Mouse (Mus musculus): Measurements from ENCODE around the gene Slc39a12. TPM values are rescaled to one million over a fixed set of nuclear protein-coding genes. Genes with fewer than 3 reads are reported as not detected.

The Slc39a12 gene
- polyA plus RNA-seq (2011; ENCODE audit: insufficient read length, low read depth, missing spikeins), result not detected in 2 replicates

- TF ChIP-seq POLR2A (IDR thresholded peaks at IDR 0.05; ENCODE audit: low read depth, low read length) (no peak), CTCF (IDR thresholded peaks at IDR 0.05; ENCODE audit: borderline replicate concordance, insufficient read depth, low read length) (no peak)
- Histone ChIP-seq H3K27ac (ENCODE audit: insufficient read depth, low read length) (no peak within 1 kb of the TSS), H3K4me1 (ENCODE audit: control insufficient read depth, insufficient read depth, low read length) (no peaks in the 10 kb centered on the region; the same call in 1 of the 2 replicates), H3K4me3 (ENCODE audit: insufficient read depth, low read length) (no peak within 1 kb of the TSS)
These were observed at the start of gene Slc39a12 for GRCm38 (mm10) chr2:14388162-14388561. Slc39a12 (plus strand) TSS chr2:14388316.

- H3K4me1 ChIP-seq (ENCODE audit: control insufficient read depth, insufficient read depth, low read length), result peaks cover 2% of the 10 kb centered on the region; the same call in 1 of the 2 replicates
- H3K27ac ChIP-seq (ENCODE audit: insufficient read depth, low read length), result peak overlapping the region; percentile 6; the same call in 1 of the 2 replicates
- no peak for TF ChIP-seq POLR2A (IDR thresholded peaks at IDR 0.05; ENCODE audit: low read depth, low read length)
- no peak for TF ChIP-seq CTCF (IDR thresholded peaks at IDR 0.05; ENCODE audit: borderline replicate concordance, insufficient read depth, low read length)
- no peak overlapping the region for H3K4me3 ChIP-seq (ENCODE audit: insufficient read depth, low read length)
These were observed 46.3 kb upstream of the Slc39a12 start for GRCm38 (mm10) chr2:14341652-14342308.

GRCm38 (mm10) chr2:14342309-14342839 lies 45.7 kb upstream of the Slc39a12 start:
- Histone ChIP-seq H3K27ac (ENCODE audit: insufficient read depth, low read length) (peak overlapping the region; percentile 6; the same call in 1 of the 2 replicates), H3K4me1 (ENCODE audit: control insufficient read depth, insufficient read depth, low read length) (peaks cover 2% of the 10 kb centered on the region; the same call in 1 of the 2 replicates), H3K4me3 (ENCODE audit: insufficient read depth, low read length) (no peak overlapping the region)
- TF ChIP-seq POLR2A (IDR thresholded peaks at IDR 0.05; ENCODE audit: low read depth, low read length) (no peak), CTCF (IDR thresholded peaks at IDR 0.05; ENCODE audit: borderline replicate concordance, insufficient read depth, low read length) (no peak)

GRCm38 (mm10) chr2:14388856-14389255 lies 740 bp downstream of the Slc39a12 start:
- no peaks in the 10 kb centered on the region; the same call in 1 of the 2 replicates for H3K4me1 ChIP-seq (ENCODE audit: control insufficient read depth, insufficient read depth, low read length)
- no peak overlapping the region for H3K4me3 ChIP-seq (ENCODE audit: insufficient read depth, low read length)
- no peak for TF ChIP-seq CTCF (IDR thresholded peaks at IDR 0.05; ENCODE audit: borderline replicate concordance, insufficient read depth, low read length)
- H3K27ac ChIP-seq (ENCODE audit: insufficient read depth, low read length), result no peak overlapping the region

GRCm38 (mm10) chr2:14390900-14391299 lies 2.8 kb downstream of the Slc39a12 start:
- no peaks in the 10 kb centered on the region; the same call in 1 of the 2 replicates for H3K4me1 ChIP-seq (ENCODE audit: control insufficient read depth, insufficient read depth, low read length)
- H3K4me3 ChIP-seq (ENCODE audit: insufficient read depth, low read length), result no peak overlapping the region
- H3K27ac ChIP-seq (ENCODE audit: insufficient read depth, low read length), result no peak overlapping the region
- no peak for TF ChIP-seq CTCF (IDR thresholded peaks at IDR 0.05; ENCODE audit: borderline replicate concordance, insufficient read depth, low read length)
- no peak for TF ChIP-seq POLR2A (IDR thresholded peaks at IDR 0.05; ENCODE audit: low read depth, low read length)

- H3K27ac ChIP-seq (ENCODE audit: insufficient read depth, low read length), result no peak overlapping the region
- no peak overlapping the region for H3K4me3 ChIP-seq (ENCODE audit: insufficient read depth, low read length)
- no peak for TF ChIP-seq POLR2A (IDR thresholded peaks at IDR 0.05; ENCODE audit: low read depth, low read length)
- no peak for TF ChIP-seq CTCF (IDR thresholded peaks at IDR 0.05; ENCODE audit: borderline replicate concordance, insufficient read depth, low read length)
- H3K4me1 ChIP-seq (ENCODE audit: control insufficient read depth, insufficient read depth, low read length), result no peaks in the 10 kb centered on the region
These were observed 14.9 kb downstream of the Slc39a12 start for GRCm38 (mm10) chr2:14403000-14403399.

DNA sequence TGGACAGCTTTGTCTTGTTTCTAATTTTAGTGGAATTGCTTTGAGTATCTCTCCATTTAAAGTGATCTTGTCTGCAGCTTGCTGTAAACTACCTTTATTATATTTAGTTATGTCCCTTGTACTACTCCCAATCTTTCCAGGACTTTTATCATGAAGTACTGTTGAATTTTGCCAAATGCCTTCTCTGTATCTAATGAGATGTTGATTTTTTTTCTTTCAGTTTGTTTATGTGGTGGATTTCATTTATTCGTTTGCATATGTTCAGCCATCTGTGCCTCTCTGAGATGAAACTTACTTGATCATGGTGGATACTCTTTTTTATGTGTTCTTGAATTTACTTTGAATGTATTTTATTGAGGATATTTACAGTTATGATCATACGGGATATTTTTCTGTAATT lies 40.9 kb downstream of the Slc39a12 start:
- Histone ChIP-seq H3K4me1 (ENCODE audit: control insufficient read depth, insufficient read depth, low read length) (no peaks in the 10 kb centered on the region), H3K27ac (ENCODE audit: insufficient read depth, low read length) (no peak overlapping the region), H3K4me3 (ENCODE audit: insufficient read depth, low read length) (no peak overlapping the region)
- TF ChIP-seq CTCF (IDR thresholded peaks at IDR 0.05; ENCODE audit: borderline replicate concordance, insufficient read depth, low read length) (no peak), POLR2A (IDR thresholded peaks at IDR 0.05; ENCODE audit: low read depth, low read length) (no peak)

- TF ChIP-seq POLR2A (IDR thresholded peaks at IDR 0.05; ENCODE audit: low read depth, low read length), result no peak
- TF ChIP-seq CTCF (IDR thresholded peaks at IDR 0.05; ENCODE audit: borderline replicate concordance, insufficient read depth, low read length), result no peak
- H3K4me1 ChIP-seq (ENCODE audit: control insufficient read depth, insufficient read depth, low read length), result no peaks in the 10 kb centered on the region
- H3K27ac ChIP-seq (ENCODE audit: insufficient read depth, low read length), result no peak overlapping the region
- H3K4me3 ChIP-seq (ENCODE audit: insufficient read depth, low read length), result no peak overlapping the region
These were observed 59.2 kb downstream of the Slc39a12 start for GRCm38 (mm10) chr2:14447322-14447721.

DNA sequence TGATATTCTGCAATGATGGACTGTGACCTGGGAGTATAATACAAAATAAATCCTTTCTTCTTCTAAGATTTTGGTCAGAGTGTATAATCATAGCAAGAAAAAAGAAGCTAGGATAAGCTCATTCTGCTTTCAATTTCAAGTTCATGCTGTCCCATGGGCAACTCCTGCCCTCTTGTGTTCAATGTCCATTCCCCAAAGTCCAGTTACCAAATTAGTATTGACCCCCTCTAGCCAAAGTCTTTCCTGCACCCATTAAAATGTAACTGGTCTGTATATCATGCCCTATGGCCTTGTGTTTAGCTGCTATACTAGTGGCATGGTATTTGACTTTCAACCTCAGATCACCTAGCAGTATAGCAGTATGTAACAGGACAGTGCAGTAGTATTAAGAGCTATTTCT lies 62.8 kb downstream of the Slc39a12 start:
- H3K4me1 ChIP-seq (ENCODE audit: control insufficient read depth, insufficient read depth, low read length), result peaks cover 3% of the 10 kb centered on the region; the same call in 1 of the 2 replicates
- H3K27ac ChIP-seq (ENCODE audit: insufficient read depth, low read length), result no peak overlapping the region
- TF ChIP-seq POLR2A (IDR thresholded peaks at IDR 0.05; ENCODE audit: low read depth, low read length) (no peak), CTCF (IDR thresholded peaks at IDR 0.05; ENCODE audit: borderline replicate concordance, insufficient read depth, low read length) (no peak)
- no peak overlapping the region for H3K4me3 ChIP-seq (ENCODE audit: insufficient read depth, low read length)

DNA sequence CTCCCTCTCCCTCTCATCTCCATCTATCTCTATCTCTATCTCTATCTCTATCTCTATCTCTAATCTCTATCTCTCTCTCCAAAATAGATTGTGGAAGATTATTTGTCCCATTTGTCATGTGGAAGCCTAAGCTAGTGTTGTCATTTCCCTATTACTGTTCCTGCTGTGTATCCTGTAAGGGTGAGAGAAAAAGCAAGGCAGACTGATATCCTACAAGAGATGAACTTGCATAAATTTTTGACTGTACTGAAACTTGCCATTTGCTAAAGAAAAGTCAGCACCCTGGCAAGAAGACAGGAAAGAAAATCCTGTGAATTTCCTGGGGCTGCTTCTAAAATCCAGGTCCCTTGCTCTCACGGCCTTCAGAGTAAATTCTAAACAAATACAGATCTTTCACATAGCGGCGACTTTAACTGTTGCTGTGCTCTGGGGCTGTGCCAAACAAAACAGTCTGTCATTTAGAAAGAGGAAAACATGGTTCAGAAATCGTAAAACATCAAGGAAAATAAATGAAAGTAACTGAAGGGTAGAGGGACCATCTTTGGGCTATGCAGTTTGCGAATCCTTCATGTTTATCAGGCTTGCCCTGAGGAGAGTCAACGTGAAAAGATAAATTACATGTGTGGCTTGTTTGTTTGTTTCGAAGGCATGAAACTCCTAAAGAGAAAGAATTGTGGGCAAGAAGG lies 67.0 kb downstream of the Slc39a12 start:
- Histone ChIP-seq H3K4me3 (ENCODE audit: insufficient read depth, low read length) (no peak overlapping the region), H3K4me1 (ENCODE audit: control insufficient read depth, insufficient read depth, low read length) (peaks cover 3% of the 10 kb centered on the region; the same call in 1 of the 2 replicates), H3K27ac (ENCODE audit: insufficient read depth, low read length) (no peak overlapping the region)
- TF ChIP-seq CTCF (IDR thresholded peaks at IDR 0.05; ENCODE audit: borderline replicate concordance, insufficient read depth, low read length) (no peak), POLR2A (IDR thresholded peaks at IDR 0.05; ENCODE audit: low read depth, low read length) (no peak)
